Mouse (Mus musculus) inflammation-experienced regulatory T-cells, adult 6 months (primary cell): Measurements from ENCODE around the gene Cpped1. TPM values are rescaled to one million over a fixed set of nuclear protein-coding genes. Genes with fewer than 3 reads are reported as not detected.

ENCODE experiments used
- ATAC-seq: one replicate; pipeline ENCODE4 v1.8.0; 2017
- polyA plus RNA-seq, 3 experiments: library from polyadenylated mRNA; unstranded; fragments of 100-300 nt; shearing (Covaris generic); gene quantifications; one replicate each; pipeline ENCODE4 v1.2.1; 2017

The Cpped1 gene
- polyA plus RNA-seq, 3 experiments from 2014 or later, result 8.9 to 12.3 (median 10.5) TPM

- no peak for ATAC-seq
These were observed 152.5 kb downstream of the Cpped1 start for GRCm38 (mm10) chr16:11756598-11757245.

GRCm38 (mm10) chr16:11755281-11756066 is 153.8 kb downstream of the Cpped1 start:
- no peak for ATAC-seq

GRCm38 (mm10) chr16:11754136-11754535 is 155.1 kb downstream of the Cpped1 start:
- ATAC-seq, result no peak

Other genes with a start within 250 kb of the Cpped1 start
- gene Shisa9, start 74.7 kb upstream of the Cpped1 start, polyA plus RNA-seq, result under 1 TPM in 1 of 3 experiments, not detected in 2; 0.19 TPM